8 mouse cellular contexts compared by ENCODE assay signal in genomic region chr6:142545132-142545531, GRCm38 (mm10). TPM values are rescaled to one million over a fixed set of nuclear protein-coding genes. Genes with fewer than 3 reads are reported as not detected.
DNase-seq lines count a peak whose midpoint lies in the region; ATAC-seq and TF ChIP-seq lines count a peak whose summit lies in the region.
"Had no signal": no experiment of that assay in that cellular context is flagged by ENCODE, and none has a peak within 500 bp of the region (broad histone marks: within the 10 kb centered on the region; RNA-seq: fewer than 3 reads in every experiment).

No protein-coding gene starts in this region.

- WGBS in heart, embryonic 12.5 days: 44% methylated on average over 14 of the region's 14 CpGs

- no peak overlapping the region for H3K27ac ChIP-seq in testis, adult 2 months (ENCODE audit: control insufficient read depth, insufficient read depth, low read depth, low read length)
- H3K27ac ChIP-seq in heart, embryonic 12.5 days (ENCODE audit: poor library complexity, severe bottlenecking): peak overlapping the region; percentile 64
- H3K27ac ChIP-seq: liver, embryonic 14.5 days had no signal

- TF ChIP-seq POLR2A in testis, adult 2 months (IDR thresholded peaks at IDR 0.05; ENCODE audit: control insufficient read depth, low read depth, low read length): no peak

- H3K36me3 ChIP-seq in testis, adult 2 months (ENCODE audit: control insufficient read depth, insufficient read depth, low read length): no peaks in the 10 kb centered on the region
- H3K36me3 ChIP-seq in heart, embryonic 12.5 days: no peaks in the 10 kb centered on the region

- peak; percentile 73 for ATAC-seq in heart, embryonic 12.5 days (ENCODE audit: insufficient number of reproducible peaks, low FRiP score)
- no peak for ATAC-seq in monocyte, adult 5-6 weeks (replicated peaks; ENCODE audit: insufficient number of reproducible peaks, low FRiP score, low TSS enrichment, poor library complexity, severe bottlenecking)

- no peak for DNase-seq in testis, postnatal 14 days (ENCODE audit: low spot score)
- peak; percentile 41 for DNase-seq in kidney, postnatal 14 days
- DNase-seq in adrenal gland, adult 18-20 months (ENCODE audit: low spot score in 2 of 2): no peak
- DNase-seq in left cerebral cortex, adult 9 months (ENCODE audit: low spot score in 2 of 2): no peak

- H3K4me2 ChIP-seq in heart, embryonic 12.5 days: peak overlapping the region; percentile 43

- no peak for TF ChIP-seq CTCF in testis, adult 2 months (IDR thresholded peaks at IDR 0.05; ENCODE audit: control insufficient read depth, insufficient read depth, insufficient replicate concordance, low read depth, low read length)

- peaks cover 6% of the 10 kb centered on the region for H3K4me1 ChIP-seq in testis, adult 2 months (ENCODE audit: control insufficient read depth, insufficient read depth, low read length)
- peaks cover 8% of the 10 kb centered on the region for H3K4me1 ChIP-seq in heart, embryonic 12.5 days (replicated peaks)

- H3K4me3 ChIP-seq in testis, adult 2 months (ENCODE audit: control insufficient read depth, low read depth, low read length): peak overlapping the region; percentile 64
- H3K4me3 ChIP-seq in heart, embryonic 12.5 days: peak overlapping the region; percentile 11; the same call in 1 of the 2 replicates

- H3K9me3 ChIP-seq in heart, embryonic 12.5 days (replicated peaks): no peaks in the 10 kb centered on the region; the same call in 1 of the 2 replicates

- no peaks in the 10 kb centered on the region for H3K27me3 ChIP-seq in testis, adult 2 months (ENCODE audit: control insufficient read depth, insufficient read depth, low read length)
- no peaks in the 10 kb centered on the region for H3K27me3 ChIP-seq in heart, embryonic 12.5 days (replicated peaks)

- H3K9ac ChIP-seq in heart, embryonic 12.5 days: no peak overlapping the region
- H3K9ac ChIP-seq: liver, embryonic 14.5 days had no signal

RNA-seq across cellular contexts. Expression of gene Kcnj8, which starts 26.3 kb away (rescaled TPM):
- polyA plus RNA-seq in testis, adult 2 months (2012; rRNA removed): 0.52 and 1.4 TPM in 2 replicates
- polyA plus RNA-seq in heart, embryonic 12.5 days (2016; fragmentation: Nextera tagmentation; extraction: Ambion mirVana): 2.5 TPM in 2 replicates
- total RNA-seq in adrenal gland, adult 18-20 months (2021): 10 to 100 TPM in 1 of 2 experiments, 1 to 10 TPM in 1; 6.4 to 10.9 TPM
- 19.0 to 39.8 TPM (median 23.1 TPM) in 3 replicates for total RNA-seq in monocyte, adult 5-6 weeks (2017)

RNA-seq across cellular contexts. Expression of gene Ldhb, which starts 37.4 kb away (rescaled TPM):
- 146 and 157 TPM in 2 replicates for polyA plus RNA-seq in testis, adult 2 months (2012; rRNA removed)
- 777 and 782 TPM in 2 replicates for polyA plus RNA-seq in heart, embryonic 12.5 days (2016; fragmentation: Nextera tagmentation; extraction: Ambion mirVana)
- total RNA-seq in adrenal gland, adult 18-20 months (2021): 100 to 1,000 TPM; 208 to 422 TPM
- total RNA-seq in monocyte, adult 5-6 weeks (2017): 3.5 to 10.0 TPM (median 5.1 TPM) in 3 replicates

Comparison
In these comparisons a context has a peak if more than half of its experiments do, and no peak if none do; other contexts are left out.
1. RNA of gene Ldhb, which starts 37.4 kb away (total RNA-seq): 208 to 422 TPM in adrenal gland, adult 18-20 months; 3.5 to 10.0 TPM in monocyte, adult 5-6 weeks; every median in the first group is over 10 times any median in the second.